Mouse (Mus musculus) ES-E14 (cell line): ENCODE results near the gene Cbx2.

Source experiments
- CHD2 ChIP-seq: IDR thresholded peaks from 2 replicates; pipeline ENCODE4 v1.6.1; 2014; ENCODE audit warnings: mild to moderate bottlenecking, low read depth, low read length, inconsistent platforms
- ZC3H11A ChIP-seq: IDR thresholded peaks from 2 replicates; pipeline ENCODE4 v1.6.1; 2012; ENCODE audit warnings: low read depth, mild to moderate bottlenecking, inconsistent platforms, low read length, borderline replicate concordance
- ZNF384 ChIP-seq: IDR thresholded peaks from 2 replicates; pipeline ENCODE4 v1.6.1; 2012; ENCODE audit warnings: low read depth, low read length, inconsistent platforms

DNA sequence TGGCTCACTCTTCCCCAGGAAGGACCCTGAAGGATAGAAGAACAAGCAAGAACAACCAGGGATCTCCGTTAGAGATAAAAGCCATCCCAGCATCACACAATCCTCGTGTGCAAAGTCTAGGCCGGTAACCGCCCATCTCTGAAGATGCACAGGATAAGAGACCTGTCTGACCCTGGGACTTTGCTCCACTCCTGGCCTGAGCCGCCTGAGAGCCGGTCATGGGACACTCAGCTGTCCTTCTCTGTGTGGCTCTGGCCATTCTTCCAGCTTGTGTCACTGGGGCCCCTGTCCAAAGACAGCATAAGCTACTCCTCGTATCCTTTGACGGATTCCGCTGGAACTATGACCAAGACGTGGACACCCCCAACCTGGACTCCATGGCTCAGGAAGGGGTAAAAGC is 34.8 kb upstream of the Cbx2 start, which contains the start of gene Enpp7:
- TF ChIP-seq ZC3H11A (no peak), ZNF384 (no peak), CHD2 (no peak)
